Mouse (Mus musculus): ENCODE results near the gene Nav2.

The Nav2 gene

DNA sequence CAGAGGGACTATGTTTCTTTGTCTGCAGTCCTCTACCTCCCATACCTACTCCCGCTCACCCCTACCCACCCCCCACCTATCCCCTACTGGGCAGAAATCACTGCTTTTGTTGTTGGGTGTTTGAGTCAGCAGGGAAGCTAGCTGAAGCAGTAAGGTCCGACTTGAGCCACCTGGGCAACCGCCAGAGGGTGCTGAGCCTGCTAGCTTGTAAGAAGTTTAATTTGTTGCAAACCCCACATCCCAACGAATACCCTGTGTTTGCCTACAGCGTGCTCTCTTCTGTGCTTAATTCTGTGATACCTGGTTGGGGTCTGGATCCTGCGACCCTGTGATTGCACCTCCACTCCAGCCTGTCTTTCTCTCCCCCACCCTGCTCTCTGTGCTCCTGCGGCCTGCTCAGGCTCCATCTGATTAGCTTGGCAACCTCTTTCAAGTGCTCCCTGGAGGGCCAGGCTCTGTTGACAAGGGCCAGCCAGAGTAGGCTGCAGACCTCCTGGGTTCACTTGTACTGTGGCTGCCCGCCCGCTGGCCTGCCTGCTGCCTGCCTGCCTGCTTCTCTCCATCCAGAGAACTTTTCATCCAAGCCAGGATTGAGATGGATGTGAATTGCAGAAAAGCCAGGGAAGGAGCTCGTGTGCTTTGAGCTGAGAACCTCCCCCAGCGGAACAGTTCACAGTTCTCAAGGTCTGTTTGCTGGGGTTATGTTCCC lies 575.7 kb downstream of the Nav2 start:
- no peak for DNase-seq (ENCODE audit: low spot score)

DNA sequence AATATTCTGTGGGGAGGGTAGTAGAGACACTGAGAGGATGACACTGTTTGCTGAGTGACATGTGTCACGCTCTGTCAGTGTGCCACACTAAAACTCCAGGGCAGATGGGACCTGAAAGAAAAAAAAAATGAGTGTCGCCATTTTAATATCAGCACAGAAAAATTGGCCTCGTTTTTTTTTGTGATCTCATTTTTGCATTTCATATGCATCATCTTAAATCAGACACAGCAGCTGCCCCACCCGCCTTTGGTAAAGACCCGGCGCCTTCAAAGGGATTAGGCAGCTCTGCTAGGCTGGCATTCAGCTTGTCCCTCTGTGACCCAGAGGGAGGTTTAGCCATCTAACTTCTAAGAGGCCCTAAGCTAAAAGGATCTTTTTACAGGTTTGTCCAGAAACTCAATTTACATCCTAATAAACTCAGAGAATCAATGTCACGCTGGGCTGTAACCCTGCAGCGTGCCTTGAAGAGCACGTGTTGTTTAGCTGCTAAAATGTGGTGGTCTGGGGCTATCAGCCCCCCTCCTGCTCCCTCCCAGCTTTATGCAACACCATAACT lies 576.9 kb downstream of the Nav2 start:
- DNase-seq (ENCODE audit: low spot score) = no peak

DNA sequence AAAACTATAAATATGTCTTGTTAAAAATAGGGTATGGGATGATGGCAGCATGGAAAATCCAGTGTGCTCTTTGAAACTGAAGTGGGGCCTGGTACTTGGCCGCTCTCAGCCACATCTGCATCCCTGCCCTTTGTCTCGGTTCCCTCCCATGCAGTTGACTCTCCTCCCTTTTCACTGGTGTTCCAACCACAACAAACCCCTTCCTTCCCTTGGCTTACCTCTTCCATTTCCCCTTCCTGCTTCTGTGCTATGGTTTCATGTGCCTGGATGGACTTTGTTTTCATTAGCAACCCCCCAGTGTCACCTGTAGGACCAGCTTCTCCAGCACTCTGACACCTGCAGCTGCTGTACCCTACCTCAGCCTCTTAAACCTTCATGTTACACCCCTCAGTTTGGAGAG lies 578.8 kb downstream of the Nav2 start:
- no peak for DNase-seq (ENCODE audit: low spot score)

DNA sequence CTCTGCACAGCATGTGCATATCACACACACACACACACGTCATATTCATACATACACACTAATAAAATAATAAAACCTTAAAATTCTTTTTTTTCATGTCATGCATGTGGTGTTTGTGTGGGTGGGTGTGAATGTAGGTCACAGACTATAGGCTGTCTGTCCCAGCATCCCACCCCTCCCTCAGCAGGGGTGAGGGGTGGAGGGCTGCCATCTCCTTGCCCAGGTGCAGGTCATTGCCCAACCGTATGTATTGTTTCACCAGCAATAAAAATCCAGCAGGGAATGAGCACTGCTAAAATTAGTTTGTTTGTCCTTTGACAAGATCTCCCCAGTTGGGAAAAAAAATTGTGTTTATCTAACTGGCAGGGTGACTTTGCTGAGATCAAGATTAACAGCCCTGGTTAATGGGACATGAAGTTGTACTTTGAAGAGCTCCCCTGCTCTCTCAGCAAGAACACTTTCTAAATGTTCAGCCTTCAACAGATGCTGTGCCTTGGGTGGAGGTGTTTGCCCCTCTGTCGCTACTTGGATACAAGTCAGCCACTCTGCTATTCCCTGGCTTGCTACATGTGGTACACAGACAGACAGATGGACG lies 580.1 kb downstream of the Nav2 start:
- DNase-seq (ENCODE audit: low spot score) = no peak

DNA sequence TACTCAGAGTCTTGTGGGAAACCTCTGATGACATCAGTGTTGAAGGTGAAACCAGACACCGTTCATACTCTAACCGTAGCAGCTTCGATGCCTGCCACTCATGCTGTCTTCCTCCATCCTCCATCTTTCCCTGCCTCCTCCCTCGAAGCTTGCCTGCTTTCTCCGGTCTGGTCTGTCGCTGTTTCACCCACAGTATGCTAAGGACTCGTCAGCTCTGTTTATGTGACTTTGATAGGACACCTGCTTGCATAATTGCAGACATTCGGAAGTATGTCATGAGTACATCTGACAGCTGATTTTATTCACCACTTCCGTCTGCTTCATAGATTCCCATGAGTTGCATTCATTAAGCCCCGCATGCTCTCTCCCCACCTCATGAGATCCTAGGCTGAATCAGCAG lies 582.3 kb downstream of the Nav2 start:
- DNase-seq (ENCODE audit: low spot score) = no peak

DNA sequence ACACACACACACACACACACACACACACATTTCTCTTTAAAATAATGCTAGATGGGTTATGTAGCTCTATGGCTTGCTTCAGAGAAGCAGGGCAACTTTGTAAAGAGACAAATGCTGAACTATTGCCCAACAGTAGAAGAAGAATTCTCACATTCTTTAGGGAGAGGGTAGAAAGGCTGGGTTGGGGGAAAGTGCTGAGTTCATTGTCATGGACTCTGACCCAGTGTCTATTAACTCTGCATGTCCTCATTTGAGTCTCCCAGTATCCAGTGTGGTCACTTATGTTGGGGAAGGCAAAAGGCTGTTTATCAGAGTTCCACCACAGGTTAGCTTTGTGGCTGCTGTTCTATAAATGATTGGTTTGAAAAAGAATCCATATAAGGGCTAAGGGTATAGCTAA lies 584.1 kb downstream of the Nav2 start:
- DNase-seq (ENCODE audit: low spot score) = peak; percentile 2

DNA sequence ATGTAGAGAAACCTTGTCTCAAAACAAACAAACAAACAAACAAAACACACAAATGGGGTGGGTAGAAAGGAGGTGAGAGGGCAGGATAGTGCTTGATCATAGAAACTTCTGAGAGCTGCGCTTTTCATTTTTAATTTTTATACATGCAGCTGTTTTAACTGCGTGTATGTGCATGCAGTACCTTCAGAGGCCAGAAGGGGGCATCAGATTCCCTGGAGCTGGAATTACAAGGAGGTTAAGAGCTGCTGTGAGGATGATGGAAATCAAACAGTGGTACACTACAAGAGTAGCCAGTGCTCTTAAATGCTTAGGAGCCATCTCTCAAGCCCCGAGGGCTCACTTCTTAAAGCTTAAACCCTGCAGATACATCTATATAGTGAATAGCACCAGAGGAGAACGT lies 584.7 kb downstream of the Nav2 start:
- no peak for DNase-seq (ENCODE audit: low spot score)

DNA sequence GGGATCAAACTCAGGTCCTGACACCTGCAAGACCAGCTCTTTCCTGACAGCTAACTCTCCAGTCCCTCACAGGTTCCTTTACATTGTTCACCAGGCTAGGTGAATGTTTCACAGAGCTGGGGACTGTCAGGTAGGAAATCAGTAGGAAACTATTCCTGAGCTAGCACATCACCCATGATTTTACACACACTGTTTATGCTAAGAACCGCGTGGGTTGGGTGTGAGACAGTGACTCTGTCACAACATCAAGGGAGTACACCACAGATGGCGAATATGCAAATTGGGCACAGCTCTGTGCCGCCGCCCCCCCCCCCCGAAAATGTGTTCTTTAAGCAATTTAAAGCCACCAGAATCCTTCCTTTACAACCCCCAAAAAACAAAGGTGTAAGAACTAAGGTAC lies 586.1 kb downstream of the Nav2 start:
- DNase-seq (ENCODE audit: low spot score) = no peak

DNA sequence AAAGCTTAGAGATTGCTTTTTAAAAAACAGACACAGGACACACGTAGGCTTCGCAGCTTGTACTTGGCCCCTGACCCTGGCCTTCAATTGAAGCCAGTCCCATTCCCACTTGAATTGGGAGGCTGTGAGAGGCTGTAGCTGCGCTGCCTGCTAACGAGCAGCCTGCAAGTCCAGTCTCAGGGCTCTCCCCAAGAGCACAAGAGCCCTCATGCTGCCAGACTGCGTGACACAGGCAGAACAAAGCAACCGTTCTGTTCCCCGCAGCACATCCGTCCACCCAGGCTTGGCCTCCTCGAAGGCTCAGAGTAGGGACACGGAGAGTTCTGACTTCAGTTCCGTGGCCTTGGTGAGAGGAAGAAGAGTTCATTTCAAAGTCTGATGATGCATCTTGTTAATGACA lies 587.6 kb downstream of the Nav2 start:
- DNase-seq (ENCODE audit: low spot score) = no peak

DNA sequence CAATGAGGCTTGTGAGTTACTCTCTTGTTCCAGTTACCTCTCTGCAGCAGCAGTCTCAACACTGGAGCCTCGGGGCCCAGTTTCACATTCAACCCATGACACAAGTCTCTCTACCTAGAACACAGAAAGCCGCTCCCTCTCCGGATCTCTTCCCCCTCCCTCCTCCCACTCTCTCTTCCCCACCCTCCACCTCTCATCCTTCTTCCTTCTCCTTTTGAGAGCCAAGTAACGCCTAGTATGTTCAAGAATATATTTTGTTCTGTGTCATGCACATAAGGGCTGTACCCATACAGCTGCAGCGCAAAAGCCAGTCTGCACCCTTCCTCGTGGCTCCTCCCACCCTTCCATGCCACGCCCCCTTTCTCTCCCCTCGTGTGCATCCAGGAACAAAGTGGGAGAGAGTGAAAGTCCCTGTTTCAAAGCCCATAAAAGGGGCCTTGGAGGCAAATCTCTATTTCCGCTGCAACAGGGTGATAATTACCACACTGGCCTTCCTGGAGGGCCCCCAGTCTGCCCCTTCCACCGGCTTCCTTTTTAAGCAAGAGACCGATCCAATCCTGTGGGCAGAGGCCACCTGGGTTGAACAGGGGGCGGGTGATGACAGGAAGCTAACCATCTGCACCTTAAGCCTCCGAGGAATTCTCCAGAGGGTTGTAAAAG lies 588.4 kb downstream of the Nav2 start:
- no peak for DNase-seq (ENCODE audit: low spot score)

DNA sequence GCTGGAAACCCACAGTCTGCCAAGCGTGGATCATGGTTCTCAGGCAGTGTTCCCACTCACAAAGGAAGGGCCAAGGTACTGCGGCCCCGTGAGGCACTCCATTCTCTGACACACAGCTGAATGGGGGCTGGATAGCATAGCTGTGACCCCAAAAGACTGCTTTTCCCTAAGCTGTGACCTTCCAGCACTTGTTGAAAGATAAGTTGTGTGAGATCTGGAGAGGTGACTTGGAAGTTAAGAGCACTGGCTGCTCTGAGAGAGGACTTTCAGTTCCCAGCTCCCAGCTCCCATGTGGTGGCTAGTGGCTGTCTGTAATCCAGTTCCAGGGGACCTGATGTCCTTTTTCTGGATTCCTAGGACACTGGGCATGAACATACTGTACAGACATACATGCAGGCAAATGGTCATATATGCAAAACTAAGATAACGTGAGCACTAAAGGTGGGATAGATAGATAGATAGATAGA lies 588.9 kb downstream of the Nav2 start:
- DNase-seq (ENCODE audit: low spot score) = no peak

DNA sequence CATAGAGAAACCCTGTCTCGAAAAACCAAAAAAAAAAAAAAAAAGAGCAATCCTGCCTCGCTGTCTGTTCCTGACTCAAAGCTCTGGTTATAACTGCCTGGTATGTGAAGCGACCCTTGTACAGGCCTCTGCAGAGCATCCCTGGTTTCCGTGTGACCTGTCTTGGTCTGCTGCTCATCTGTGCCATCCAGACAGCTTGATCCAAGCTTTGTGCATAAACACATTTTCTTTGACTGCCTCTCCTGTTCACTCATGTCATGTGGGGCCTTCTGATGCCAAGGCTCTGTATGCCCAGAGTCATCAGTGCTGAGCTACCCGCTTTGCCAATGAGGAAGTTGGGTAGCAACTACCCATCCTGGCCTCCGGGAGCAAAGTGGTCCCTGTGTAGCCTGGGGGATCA lies 591.1 kb downstream of the Nav2 start:
- no peak for DNase-seq (ENCODE audit: low spot score)

DNA sequence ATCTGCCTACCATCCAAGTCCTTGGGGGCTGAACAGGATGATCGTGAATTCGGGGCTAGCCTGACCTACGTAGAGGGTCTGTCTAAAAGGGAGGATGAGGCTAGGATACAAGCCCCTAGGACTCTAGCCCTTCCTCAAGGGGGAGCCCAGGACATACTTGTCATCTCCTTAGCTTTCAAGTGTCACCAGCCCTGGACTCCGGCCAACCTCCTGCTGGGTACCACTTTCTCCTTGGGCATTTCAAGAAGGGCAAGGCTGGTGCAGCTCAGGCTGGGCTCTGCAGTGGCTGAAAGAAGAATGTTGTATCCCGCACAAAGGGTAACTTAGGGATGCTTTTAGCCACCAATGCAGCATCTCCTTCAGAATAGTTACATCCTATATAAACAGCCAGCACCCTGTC lies 592.4 kb downstream of the Nav2 start:
- no peak for DNase-seq (ENCODE audit: low spot score)

DNA sequence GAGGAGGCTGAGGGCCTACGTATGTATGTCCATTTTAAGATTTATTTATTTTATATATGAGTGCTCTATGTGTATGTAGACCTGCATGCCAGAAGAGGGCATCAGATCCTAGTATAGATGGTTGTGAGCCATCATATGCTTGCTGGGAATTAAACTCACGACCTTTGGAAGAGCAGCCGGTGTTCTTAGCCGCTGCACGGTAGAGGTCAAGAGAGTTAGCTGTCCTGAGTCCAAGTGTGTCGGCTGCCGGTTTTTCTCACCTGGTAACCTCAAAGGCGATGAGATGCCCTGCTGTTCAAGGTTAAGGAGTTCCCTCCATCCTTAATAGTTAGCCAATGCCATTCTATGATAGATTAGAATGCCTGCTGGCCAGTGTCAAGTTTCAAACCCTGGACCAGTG lies 594.9 kb downstream of the Nav2 start:
- DNase-seq (ENCODE audit: low spot score) = no peak

DNA sequence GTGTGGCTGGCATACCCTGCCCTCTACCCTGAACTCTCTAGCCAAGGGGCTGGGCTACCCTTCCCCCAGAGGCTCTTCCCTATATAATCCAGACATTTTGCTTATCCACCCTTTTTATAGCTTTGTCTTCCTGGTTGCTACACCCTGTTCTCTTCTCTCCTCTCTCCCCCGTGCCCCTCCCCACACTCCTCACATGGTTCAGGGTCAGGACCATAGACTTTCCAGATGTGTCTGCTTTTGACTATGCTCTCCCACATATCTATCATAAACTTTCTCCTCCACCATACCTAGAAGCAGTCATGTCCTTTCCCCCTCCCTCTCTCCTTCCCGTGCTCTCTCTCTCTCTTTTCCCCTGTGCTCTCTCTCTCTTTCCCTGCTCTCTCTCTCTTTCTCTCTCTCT lies 595.4 kb downstream of the Nav2 start:
- DNase-seq (ENCODE audit: low spot score) = no peak

DNA sequence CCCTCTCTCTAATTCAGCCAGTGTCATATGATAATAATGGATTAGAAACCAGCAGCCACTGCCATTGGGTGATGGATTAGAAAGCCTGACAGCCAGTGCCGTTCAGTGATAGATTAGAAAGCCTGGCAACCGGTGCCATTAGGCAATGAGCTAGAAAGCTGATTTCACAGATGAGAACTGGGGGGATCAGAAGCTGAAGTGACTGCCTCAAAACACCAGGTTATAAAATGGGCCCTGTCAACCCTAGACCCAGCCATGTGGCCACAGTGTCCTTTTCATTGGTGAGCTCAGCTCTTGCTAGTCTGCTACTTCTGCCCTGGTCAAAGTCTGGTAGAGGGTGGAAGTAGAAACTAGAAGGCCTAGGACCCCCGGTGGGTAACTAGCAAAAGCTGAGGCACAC lies 595.8 kb downstream of the Nav2 start:
- no peak for DNase-seq (ENCODE audit: low spot score)

DNA sequence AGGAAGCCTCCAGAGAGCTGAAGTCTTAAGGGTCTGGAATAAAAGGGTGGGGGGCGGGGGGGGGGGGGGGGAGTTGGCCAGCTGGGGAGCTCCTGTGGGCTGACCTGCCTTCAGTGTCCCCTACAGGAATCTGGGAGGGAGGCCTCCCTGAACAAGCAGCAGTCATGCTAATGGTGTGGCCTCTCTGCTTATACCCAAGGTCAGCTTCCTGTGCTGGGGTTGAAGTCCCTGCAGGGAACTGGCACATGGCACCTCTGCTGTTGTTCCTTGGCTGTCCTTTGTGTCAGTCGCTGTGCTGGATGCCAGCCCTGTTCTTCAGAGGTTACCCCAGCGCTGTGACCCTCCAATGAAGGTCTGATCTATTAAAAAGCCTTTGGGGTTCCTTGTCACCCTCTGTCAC lies 596.5 kb downstream of the Nav2 start:
- no peak for DNase-seq (ENCODE audit: low spot score)

DNA sequence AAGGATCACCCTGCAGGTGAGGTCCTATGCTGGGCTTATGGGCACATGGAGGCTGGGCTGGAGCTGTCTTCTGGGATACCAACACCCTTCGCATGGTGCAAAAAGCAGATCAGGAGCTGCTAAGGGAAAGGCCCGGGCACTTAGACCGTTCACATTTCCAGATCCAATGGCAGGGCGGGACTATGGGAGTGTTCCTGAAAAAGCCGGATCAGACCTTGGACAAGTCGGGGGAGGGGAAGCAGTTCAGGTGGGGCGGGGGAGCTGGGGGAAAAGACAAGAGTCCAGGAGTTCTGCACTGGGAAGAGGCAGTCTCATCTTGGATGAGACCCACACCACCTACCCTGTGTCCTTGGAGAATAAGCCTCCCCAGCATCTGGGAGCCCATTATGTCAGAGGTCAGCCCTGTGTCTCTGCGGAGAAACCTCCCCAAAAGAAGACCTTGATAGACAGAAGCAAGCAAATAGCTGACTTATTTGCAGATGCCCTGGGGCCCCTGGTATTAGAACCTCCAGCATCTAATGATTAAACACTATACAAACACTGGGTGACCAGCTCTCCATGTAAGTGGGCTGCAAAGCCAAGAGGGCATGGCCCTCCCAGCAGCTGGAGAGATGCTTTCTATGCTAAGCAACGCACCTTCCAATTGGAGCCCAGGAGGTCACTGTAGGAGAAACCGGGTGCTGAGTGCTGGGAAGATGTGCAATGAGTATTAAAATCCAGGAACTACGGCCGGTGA lies 597.7 kb downstream of the Nav2 start:
- DNase-seq (ENCODE audit: low spot score) = no peak

DNA sequence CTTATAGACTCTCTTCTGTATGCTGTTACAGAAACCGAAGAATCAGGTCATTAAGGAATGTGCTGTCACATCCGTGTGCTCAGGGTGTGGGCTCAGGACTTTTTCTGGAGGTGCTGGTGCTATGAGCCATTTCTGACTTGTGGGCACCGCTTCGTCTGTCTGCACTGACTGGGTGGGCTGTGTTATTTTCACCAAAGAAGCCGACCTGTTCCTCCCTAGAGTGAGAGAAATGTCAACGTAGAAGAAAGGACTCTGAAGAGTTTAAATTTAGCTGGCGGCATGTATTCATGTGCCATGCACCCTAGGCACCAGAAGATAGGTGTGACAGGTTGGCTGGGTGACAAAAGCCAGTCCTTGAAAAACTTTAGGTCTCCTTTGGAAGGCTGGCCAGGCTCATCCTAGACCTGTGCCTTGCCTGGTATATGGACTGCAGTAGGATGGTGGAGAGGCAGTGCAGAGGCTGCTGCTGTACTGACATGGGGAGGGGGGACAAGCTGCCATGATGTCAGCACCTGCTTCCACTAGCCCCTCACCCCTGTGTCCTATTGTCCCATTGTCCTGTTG lies 599.5 kb downstream of the Nav2 start:
- no peak for DNase-seq (ENCODE audit: low spot score)

DNA sequence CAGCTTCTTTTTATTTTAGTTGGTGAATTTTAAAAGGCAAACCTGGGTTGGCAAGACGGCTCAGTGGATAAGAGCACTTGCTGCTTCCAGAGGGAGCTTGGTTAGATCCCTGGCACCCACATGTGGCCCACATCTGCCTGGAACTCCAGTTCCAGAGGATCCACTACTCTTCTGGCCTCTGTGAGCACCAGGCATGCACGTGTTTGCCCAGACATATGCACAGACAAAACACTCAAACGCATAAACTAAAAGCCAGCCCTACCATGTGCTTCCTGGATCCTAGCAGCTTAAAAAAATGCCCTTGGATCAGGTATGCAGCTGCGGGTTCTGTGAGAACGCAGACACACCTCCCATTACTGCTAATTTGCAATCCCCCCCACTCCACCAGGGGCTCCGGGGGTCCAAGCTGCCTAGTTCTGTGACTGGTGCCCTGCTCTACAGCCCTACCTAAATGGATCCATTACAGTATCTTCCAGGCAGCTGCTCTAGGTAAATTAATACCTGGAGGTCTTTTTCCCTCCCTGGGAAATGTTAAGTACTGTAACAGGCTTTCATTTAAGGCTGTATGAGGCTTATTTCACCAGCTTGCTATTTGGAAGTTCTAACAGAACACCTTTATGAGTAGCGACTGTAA lies 603.4 kb downstream of the Nav2 start:
- no peak for DNase-seq (ENCODE audit: low spot score)

DNA sequence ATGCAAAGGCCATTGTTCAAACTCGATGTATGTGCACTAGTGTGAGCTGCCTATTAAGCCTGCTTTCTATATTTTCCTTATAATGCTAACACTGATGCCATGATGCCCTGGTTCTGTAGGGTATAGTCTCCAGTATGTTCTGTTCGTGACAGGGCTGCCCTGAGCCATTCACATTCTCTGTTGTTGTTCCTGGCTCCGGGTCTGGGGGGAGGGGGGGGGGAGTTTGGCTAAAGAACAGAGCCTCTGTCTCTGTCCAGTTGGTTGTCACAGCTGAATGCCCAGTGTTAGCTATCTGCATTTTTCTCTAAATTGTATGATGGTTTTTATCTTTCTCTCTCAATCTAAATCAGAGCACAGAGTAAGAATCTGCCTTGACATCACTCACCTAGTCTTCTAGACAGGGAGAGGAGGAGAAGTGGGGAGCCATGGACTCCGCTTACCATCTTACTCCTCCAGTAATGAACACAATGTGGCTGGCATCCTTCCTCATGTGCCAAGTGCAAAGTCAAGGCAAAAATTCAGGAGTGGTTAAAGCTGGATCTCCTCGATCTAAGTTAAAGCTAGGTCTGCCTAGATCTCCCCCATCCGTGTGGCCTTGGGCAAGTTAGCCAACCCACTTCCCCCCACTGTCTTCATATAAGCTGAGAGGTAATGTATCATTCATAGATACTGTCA lies 605.4 kb downstream of the Nav2 start:
- DNase-seq (ENCODE audit: low spot score) = no peak
